8 mouse cellular contexts compared by ENCODE assay signal in the genomic region with DNA sequence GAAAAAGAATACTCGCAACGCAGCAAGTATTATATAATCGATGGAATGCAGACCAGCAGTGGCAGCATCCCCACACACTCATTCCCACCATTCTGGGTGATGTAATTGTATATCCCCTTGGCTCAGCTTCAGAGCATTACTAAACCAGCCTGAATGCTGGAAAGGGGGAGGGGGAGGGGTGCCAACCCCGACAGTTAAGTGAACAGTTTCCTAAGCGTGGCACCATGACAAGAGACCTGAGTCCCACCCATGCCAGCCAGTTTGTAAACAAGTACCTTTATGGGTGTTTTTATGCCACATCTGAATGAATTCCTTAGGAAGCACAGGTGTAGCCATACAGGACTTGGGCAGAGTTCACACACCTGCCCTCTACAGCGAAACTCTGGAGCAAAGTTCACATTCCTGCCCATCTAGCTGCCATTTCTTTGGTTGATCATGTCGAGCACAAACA. TPM values are rescaled to one million over a fixed set of nuclear protein-coding genes. Genes with fewer than 3 reads are reported as not detected.
A peak's percentile ranks its signal among the peaks of the same experiment; 100 is the strongest.
DNase-seq lines count a peak whose midpoint lies in the region; ATAC-seq lines count a peak whose summit lies in the region.

No protein-coding gene starts in this region.

- no peaks in the 10 kb centered on the region for H3K9me3 ChIP-seq in forebrain, embryonic 14.5 days (replicated peaks; ENCODE audit: control insufficient read depth, low read length)
- H3K9me3 ChIP-seq in neural tube, embryonic 14.5 days (ENCODE audit: control insufficient read depth, low read length) = no peaks in the 10 kb centered on the region

- 29% methylated on average over 7 of the region's 7 CpGs for WGBS in forebrain, embryonic 14.5 days
- 31% methylated on average over 7 of the region's 7 CpGs for WGBS in neural tube, embryonic 14.5 days

- H3K27me3 ChIP-seq in forebrain, embryonic 14.5 days (replicated peaks; ENCODE audit: control insufficient read depth, insufficient read depth, low read length) = no peaks in the 10 kb centered on the region
- no peaks in the 10 kb centered on the region for H3K27me3 ChIP-seq in neural tube, embryonic 14.5 days (ENCODE audit: control insufficient read depth, insufficient read depth, low read length)

- H3K4me2 ChIP-seq in forebrain, embryonic 14.5 days (ENCODE audit: low read length) = peak overlapping the region; percentile 44
- H3K4me2 ChIP-seq in neural tube, embryonic 14.5 days (ENCODE audit: low read depth, low read length) = peak overlapping the region; percentile 38

- peak; percentile 80 for ATAC-seq in forebrain, embryonic 14.5 days
- ATAC-seq in neural tube, embryonic 14.5 days (ENCODE audit: low read depth) = peak; percentile 80
- ATAC-seq in erythroblast, adult 5-6 weeks (replicated peaks; ENCODE audit: low FRiP score, poor library complexity, severe bottlenecking) = no peak

- H3K36me3 ChIP-seq in forebrain, embryonic 14.5 days (ENCODE audit: control insufficient read depth, insufficient read depth, low read length) = no peaks in the 10 kb centered on the region
- H3K36me3 ChIP-seq in neural tube, embryonic 14.5 days (ENCODE audit: control insufficient read depth, insufficient read depth, low read length) = no peaks in the 10 kb centered on the region

- peak; percentile 52 for DNase-seq in adrenal gland, postnatal 14 days
- no peak for DNase-seq in adrenal gland, adult 8-10 months
- peak; percentile 82 for DNase-seq in 3T3-L1 (ENCODE audit: low read depth, low spot score)
- peak; percentile 89 for DNase-seq in forebrain, embryonic 14.5 days (ENCODE audit: low spot score)
- peak; percentile 60 for DNase-seq in kidney, adult 18-20 months
- DNase-seq in liver = peak; percentile 11

- no peak overlapping the region for H3K9ac ChIP-seq in forebrain, embryonic 14.5 days (ENCODE audit: low read length)
- H3K9ac ChIP-seq in neural tube, embryonic 14.5 days (replicated peaks; ENCODE audit: low read depth, low read length) = no peak overlapping the region

- H3K4me3 ChIP-seq in forebrain, embryonic 14.5 days (ENCODE audit: low read depth, low read length) = 0 out of 2 replicates have a peak overlapping the region, but pooled peaks have one; percentile 1
- no peak overlapping the region for H3K4me3 ChIP-seq in neural tube, embryonic 14.5 days (ENCODE audit: low read depth, low read length)

- H3K4me1 ChIP-seq in forebrain, embryonic 14.5 days (ENCODE audit: control insufficient read depth, insufficient read depth, low read length) = peaks cover 12% of the 10 kb centered on the region
- peaks cover 18% of the 10 kb centered on the region; the same call in 1 of the 2 replicates for H3K4me1 ChIP-seq in neural tube, embryonic 14.5 days (ENCODE audit: control insufficient read depth, insufficient read depth, low read length)

- H3K27ac ChIP-seq in forebrain, embryonic 14.5 days (ENCODE audit: low read depth, low read length) = no peak overlapping the region; the same call in 1 of the 2 replicates
- peak overlapping the region; percentile 76; the same call in 1 of the 2 replicates for H3K27ac ChIP-seq in neural tube, embryonic 14.5 days (ENCODE audit: low read depth, low read length)

RNA-seq across cellular contexts. Expression of a gene that starts 53.0 kb away (rescaled TPM):
- total RNA-seq in adrenal gland, postnatal 14 days (2021) = 10.1 and 11.0 TPM in 2 replicates
- 10 to 100 TPM; 15.9 to 17.5 (median 15.9) TPM for total RNA-seq in adrenal gland, adult 8-10 months (2022)
- 2.4 and 3.2 TPM in 2 replicates for polyA plus RNA-seq in forebrain, embryonic 14.5 days (2014; fragmentation: Nextera tagmentation; extraction: Ambion mirVana)
- 1.0 and 2.2 TPM in 2 replicates for polyA plus RNA-seq in neural tube, embryonic 14.5 days (2014; fragmentation: Nextera tagmentation; extraction: Ambion mirVana)
- 1.3 and 2.1 TPM in 2 replicates for total RNA-seq in erythroblast, adult 5-6 weeks (2015; ENCODE audit: low replicate concordance)
- total RNA-seq in erythroblast, adult 5-6 weeks (2017; ENCODE audit: low replicate concordance) = 0.09 and 2.5 TPM in 2 replicates
